Mouse (Mus musculus): ENCODE data around the gene Fam69b. TPM values are rescaled to one million over a fixed set of nuclear protein-coding genes. Genes with fewer than 3 reads are reported as not detected.

The Fam69b gene
- polyA plus RNA-seq, 1 experiment: 4.2 TPM

DNA sequence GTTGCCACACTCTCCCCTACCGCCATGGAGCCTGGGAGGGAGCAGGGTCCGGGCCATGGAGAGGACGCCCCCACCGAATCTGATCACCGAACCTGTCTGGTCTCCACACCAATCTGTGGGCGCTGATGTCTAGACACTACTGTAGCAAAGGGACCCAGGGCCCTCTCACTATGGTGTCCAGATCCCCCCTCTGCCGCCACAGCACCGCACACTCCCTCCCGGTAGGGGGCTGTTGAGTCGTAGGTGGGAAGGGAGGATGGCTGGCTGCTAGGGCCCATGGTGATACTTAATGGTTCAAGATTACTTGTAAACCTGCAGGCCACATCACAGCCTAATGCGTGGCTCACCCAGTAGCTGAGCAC is 41.2 kb upstream of the Fam69b start:
- Histone ChIP-seq H3K4me1 (ENCODE audit: control insufficient read depth, insufficient read depth, low read length) (0 out of 2 replicates have a peak, but pooled peaks cover 2% of the 10 kb centered on the region), H3K4me3 (replicated peaks; ENCODE audit: control insufficient read depth, low read depth, low read length) (peak overlapping the region; percentile 49), H3K27ac (ENCODE audit: control insufficient read depth, insufficient read depth, low read depth, low read length, poor library complexity) (peak overlapping the region; percentile 26; the same call in 1 of the 2 replicates)
- WGBS: 3% methylated on average over 11 of the region's 11 CpGs
- TF ChIP-seq CTCF (IDR thresholded peaks at IDR 0.05; ENCODE audit: control insufficient read depth, insufficient read depth, low read length): 0 out of 2 replicates have a peak, but pooled peaks have one; percentile 8
- TF ChIP-seq POLR2A (IDR thresholded peaks at IDR 0.05; ENCODE audit: borderline replicate concordance, control insufficient read depth, low read depth, low read length): no peak

DNA sequence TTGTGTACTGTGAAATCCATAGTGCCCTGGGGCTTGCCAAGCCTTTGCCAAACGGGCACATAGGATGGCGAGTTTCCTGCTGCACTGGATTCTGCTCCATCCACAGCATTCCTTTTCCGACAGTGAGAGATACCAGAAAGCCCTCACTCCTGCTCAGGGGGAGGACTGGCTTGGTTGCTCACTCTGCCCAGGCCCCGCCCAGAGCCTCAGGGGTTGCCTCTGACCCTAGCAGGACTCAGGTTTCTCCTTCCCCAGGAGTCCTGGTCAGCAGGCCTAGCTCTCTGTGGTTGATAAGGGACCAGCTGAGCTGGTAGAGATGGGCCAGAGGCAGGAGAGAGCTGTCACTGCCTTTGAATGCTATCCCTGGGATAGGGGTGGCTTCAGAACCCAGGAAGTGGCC is 39.7 kb upstream of the Fam69b start:
- Histone ChIP-seq H3K4me3 (replicated peaks; ENCODE audit: control insufficient read depth, low read depth, low read length) (no peak overlapping the region), H3K27ac (ENCODE audit: control insufficient read depth, insufficient read depth, low read depth, low read length, poor library complexity) (no peak overlapping the region), H3K4me1 (ENCODE audit: control insufficient read depth, insufficient read depth, low read length) (0 out of 2 replicates have a peak, but pooled peaks cover 2% of the 10 kb centered on the region)
- TF ChIP-seq CTCF (IDR thresholded peaks at IDR 0.05; ENCODE audit: control insufficient read depth, insufficient read depth, low read length) (no peak), POLR2A (IDR thresholded peaks at IDR 0.05; ENCODE audit: borderline replicate concordance, control insufficient read depth, low read depth, low read length) (no peak)
- 80% methylated on average over 4 of the region's 4 CpGs for WGBS

DNA sequence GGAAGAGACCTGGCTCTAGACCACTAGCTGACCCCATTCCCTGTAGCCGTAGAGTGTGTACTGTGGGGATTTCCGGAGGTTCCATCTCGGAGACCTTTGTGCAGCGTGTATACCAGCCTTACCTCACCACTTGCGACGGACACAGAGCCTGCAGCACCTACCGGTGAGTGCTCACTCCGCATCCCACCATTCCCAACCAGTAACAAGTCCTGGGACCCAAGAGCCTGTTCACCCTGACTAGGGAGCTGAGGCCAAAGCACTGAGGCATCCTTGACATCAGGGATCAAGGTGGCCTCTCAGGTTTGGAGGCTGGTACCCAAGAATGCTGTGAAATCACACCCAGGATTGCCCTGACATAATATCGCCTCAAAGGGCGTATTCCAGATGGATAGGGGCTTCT is 39.0 kb upstream of the Fam69b start:
- 86% methylated on average over 10 of the region's 10 CpGs for WGBS
- H3K4me3 ChIP-seq (replicated peaks; ENCODE audit: control insufficient read depth, low read depth, low read length): no peak overlapping the region
- no peak overlapping the region for H3K27ac ChIP-seq (ENCODE audit: control insufficient read depth, insufficient read depth, low read depth, low read length, poor library complexity)
- TF ChIP-seq CTCF (IDR thresholded peaks at IDR 0.05; ENCODE audit: control insufficient read depth, insufficient read depth, low read length) (no peak), POLR2A (IDR thresholded peaks at IDR 0.05; ENCODE audit: borderline replicate concordance, control insufficient read depth, low read depth, low read length) (no peak)
- H3K4me1 ChIP-seq (ENCODE audit: control insufficient read depth, insufficient read depth, low read length): 0 out of 2 replicates have a peak, but pooled peaks cover 2% of the 10 kb centered on the region

DNA sequence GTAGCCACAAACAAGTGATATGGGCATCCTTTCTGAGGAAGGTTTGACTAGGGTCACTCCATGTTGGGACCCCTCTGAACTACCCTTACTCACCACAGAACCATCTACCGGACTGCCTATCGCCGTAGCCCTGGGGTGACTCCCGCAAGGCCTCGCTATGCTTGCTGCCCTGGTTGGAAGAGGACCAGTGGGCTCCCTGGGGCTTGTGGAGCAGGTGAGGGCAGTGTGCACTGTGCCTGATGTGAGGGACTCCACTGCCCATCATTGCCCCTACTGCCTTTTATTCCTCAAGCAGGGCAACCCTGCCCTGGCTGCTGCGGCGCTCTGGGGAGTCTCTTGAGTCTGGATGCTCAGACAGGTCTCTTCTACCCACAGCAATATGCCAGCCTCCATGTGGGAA is 38.0 kb upstream of the Fam69b start:
- no peak overlapping the region for H3K27ac ChIP-seq (ENCODE audit: control insufficient read depth, insufficient read depth, low read depth, low read length, poor library complexity)
- WGBS: 90% methylated on average over 7 of the region's 7 CpGs
- H3K4me3 ChIP-seq (replicated peaks; ENCODE audit: control insufficient read depth, low read depth, low read length): no peak overlapping the region
- TF ChIP-seq CTCF (IDR thresholded peaks at IDR 0.05; ENCODE audit: control insufficient read depth, insufficient read depth, low read length): no peak
- TF ChIP-seq POLR2A (IDR thresholded peaks at IDR 0.05; ENCODE audit: borderline replicate concordance, control insufficient read depth, low read depth, low read length): no peak
- peaks cover 2% of the 10 kb centered on the region; the same call in 1 of the 2 replicates for H3K4me1 ChIP-seq (ENCODE audit: control insufficient read depth, insufficient read depth, low read length)

DNA sequence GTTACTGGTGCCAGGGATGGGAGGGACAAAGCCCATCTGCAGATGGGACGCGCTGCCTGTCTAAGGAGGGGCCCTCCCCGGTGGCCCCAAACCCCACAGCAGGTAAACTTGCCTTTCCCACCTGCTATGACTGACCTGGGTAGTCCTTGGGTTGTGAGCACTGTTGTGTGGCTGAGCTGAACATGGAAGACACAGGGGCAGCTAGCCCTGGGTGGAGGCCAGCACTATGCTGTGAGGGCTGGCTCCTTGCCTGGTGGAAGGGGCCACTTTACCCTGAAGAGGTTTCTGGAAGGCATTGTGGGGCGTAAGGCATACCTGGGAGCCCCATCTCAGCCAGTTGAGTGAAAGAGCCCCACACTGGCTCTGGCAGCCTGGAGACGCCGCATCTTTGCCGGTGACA is 37.3 kb upstream of the Fam69b start:
- Histone ChIP-seq H3K4me1 (ENCODE audit: control insufficient read depth, insufficient read depth, low read length) (peaks cover 3% of the 10 kb centered on the region; the same call in 1 of the 2 replicates), H3K4me3 (replicated peaks; ENCODE audit: control insufficient read depth, low read depth, low read length) (no peak overlapping the region), H3K27ac (ENCODE audit: control insufficient read depth, insufficient read depth, low read depth, low read length, poor library complexity) (no peak overlapping the region)
- TF ChIP-seq CTCF (IDR thresholded peaks at IDR 0.05; ENCODE audit: control insufficient read depth, insufficient read depth, low read length) (no peak), POLR2A (IDR thresholded peaks at IDR 0.05; ENCODE audit: borderline replicate concordance, control insufficient read depth, low read depth, low read length) (no peak)
- 90% methylated on average over 7 of the region's 7 CpGs for WGBS

DNA sequence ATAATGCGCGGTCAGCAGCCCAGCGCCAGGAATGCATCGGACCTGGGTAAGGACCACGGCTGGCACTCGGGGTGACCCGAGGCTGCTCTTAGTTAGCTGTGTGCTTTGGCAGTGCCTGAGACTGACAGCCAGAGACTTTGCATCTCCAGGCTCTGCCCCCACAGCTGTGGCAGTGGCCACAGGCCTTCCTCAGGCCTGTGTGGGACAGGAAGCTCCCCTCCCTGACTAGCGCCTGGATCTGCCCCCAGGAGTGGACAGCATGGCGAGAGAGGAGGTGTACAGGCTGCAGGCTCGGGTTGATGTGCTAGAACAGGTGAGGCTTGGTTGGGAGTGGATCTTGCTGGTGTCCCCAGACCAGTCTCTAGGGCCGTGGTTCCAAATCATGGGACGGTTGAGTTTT is 36.8 kb upstream of the Fam69b start:
- WGBS: 82% methylated on average over 12 of the region's 12 CpGs
- peaks cover 3% of the 10 kb centered on the region; the same call in 1 of the 2 replicates for H3K4me1 ChIP-seq (ENCODE audit: control insufficient read depth, insufficient read depth, low read length)

DNA sequence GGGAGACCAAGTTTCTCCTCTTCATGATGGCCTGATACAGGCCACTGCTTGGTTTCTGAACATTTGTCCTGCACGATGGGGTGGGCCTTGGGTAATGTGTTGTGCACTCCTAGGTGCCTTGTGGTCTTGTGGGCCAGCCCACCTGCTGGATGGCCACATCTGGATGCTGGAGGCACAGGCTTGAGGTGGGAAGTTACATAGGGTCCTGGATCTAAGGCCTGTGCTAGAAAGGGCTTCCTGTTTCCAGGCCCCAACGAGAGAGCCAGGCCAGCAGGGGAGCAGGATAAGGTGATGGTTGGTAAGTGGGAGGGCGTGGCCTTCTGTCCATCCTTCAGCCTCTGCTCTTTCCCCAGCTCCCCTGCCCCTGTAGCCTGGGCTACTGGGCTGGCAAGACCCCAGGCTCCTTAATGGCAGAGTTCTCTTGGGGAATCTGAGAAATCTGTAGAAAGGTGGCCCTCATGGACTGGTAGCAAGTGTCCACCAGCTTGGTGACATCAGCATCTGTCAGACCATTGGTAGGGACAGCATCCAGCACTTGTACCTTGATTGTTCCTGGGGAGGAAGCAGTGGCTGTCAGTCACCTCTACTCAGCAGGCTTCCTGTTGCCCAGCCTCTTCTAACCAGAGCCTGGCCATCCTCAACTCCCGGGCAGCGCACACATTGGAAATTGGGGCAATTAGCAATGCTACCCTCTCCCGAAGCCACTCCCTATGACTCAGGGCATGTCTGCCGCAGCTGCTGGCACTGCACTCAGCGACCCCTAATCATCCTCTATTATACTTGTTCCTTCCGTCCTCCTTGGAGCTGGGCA is 34.8 kb upstream of the Fam69b start:
- TF ChIP-seq POLR2A (IDR thresholded peaks at IDR 0.05; ENCODE audit: borderline replicate concordance, control insufficient read depth, low read depth, low read length): no peak
- TF ChIP-seq CTCF (IDR thresholded peaks at IDR 0.05; ENCODE audit: control insufficient read depth, insufficient read depth, low read length): no peak
- H3K27ac ChIP-seq (ENCODE audit: control insufficient read depth, insufficient read depth, low read depth, low read length, poor library complexity): no peak overlapping the region
- WGBS: 67% methylated on average over 9 of the region's 9 CpGs
- H3K4me3 ChIP-seq (replicated peaks; ENCODE audit: control insufficient read depth, low read depth, low read length): no peak overlapping the region
- H3K4me1 ChIP-seq (ENCODE audit: control insufficient read depth, insufficient read depth, low read length): peaks cover 4% of the 10 kb centered on the region; the same call in 1 of the 2 replicates

More for the DNA sequence above, 36.8 kb upstream of the Fam69b start:
- TF ChIP-seq POLR2A (IDR thresholded peaks at IDR 0.05; ENCODE audit: borderline replicate concordance, control insufficient read depth, low read depth, low read length) (no peak), CTCF (IDR thresholded peaks at IDR 0.05; ENCODE audit: control insufficient read depth, insufficient read depth, low read length) (no peak)
- H3K4me3 ChIP-seq (replicated peaks; ENCODE audit: control insufficient read depth, low read depth, low read length): no peak overlapping the region
- no peak overlapping the region for H3K27ac ChIP-seq (ENCODE audit: control insufficient read depth, insufficient read depth, low read depth, low read length, poor library complexity)

DNA sequence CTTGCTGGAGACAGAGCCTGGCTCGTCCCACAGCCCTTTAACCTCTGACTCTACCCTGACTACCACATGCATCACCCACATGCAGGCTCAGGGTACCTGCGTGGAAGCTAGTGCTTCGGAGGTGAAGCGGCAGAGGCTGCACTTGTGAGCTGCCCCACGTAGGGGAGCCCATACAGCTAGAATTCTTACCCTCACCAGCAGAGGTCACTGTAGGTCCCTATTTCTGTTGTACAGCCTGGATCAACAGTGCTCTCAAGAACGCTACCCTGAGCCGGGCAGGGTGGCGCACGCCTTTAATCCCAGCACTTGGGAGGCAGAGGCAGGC is 34.3 kb upstream of the Fam69b start:
- Histone ChIP-seq H3K4me3 (replicated peaks; ENCODE audit: control insufficient read depth, low read depth, low read length) (no peak overlapping the region), H3K4me1 (ENCODE audit: control insufficient read depth, insufficient read depth, low read length) (peaks cover 4% of the 10 kb centered on the region; the same call in 1 of the 2 replicates), H3K27ac (ENCODE audit: control insufficient read depth, insufficient read depth, low read depth, low read length, poor library complexity) (no peak overlapping the region)
- WGBS: 44% methylated on average over 9 of the region's 9 CpGs
- TF ChIP-seq CTCF (IDR thresholded peaks at IDR 0.05; ENCODE audit: control insufficient read depth, insufficient read depth, low read length) (peak; percentile 62), POLR2A (IDR thresholded peaks at IDR 0.05; ENCODE audit: borderline replicate concordance, control insufficient read depth, low read depth, low read length) (no peak)

Measured in bone marrow, adult 2 months (tissue).